Comparison of ENCODE assay signal across 8 mouse cellular contexts in the genomic region with DNA sequence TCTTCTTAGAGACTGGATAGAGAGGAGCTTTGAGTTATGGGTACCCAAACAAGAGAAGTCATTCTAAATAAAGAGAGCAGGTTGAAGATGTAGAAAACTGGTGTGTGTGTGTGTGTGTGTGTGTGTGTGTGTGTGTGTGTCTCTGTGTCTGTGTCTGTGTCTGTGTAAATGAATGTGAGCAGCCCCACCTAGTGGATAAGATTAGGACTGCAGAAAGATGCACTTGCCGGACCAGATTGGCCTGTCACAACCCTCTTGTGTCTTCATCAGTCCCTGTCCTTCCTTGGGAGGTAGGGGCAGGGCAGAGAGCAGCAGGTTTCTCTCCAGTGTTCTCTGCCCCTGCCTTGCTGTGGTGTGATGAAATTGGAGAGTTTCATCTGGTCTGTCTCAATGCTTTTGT. TPM values are rescaled to one million over a fixed set of nuclear protein-coding genes. Genes with fewer than 3 reads are reported as not detected.
DNase-seq lines count a peak whose midpoint lies in the region; ATAC-seq and TF ChIP-seq lines count a peak whose summit lies in the region.
"Had no signal": no experiment of that assay in that cellular context is flagged by ENCODE, and none has a peak within 500 bp of the region (broad histone marks: within the 10 kb centered on the region; RNA-seq: fewer than 3 reads in every experiment).

No protein-coding gene starts in this region.

- no peak overlapping the region for H3K4me3 ChIP-seq in kidney, embryonic 14.5 days (ENCODE audit: low read length)
- no peak overlapping the region for H3K4me3 ChIP-seq in CH12.LX (replicated peaks in 1 of 3; ENCODE audit: low read depth in 2 of 3, low read length in 2 of 3, poor library complexity in 1 of 3)
- no peak overlapping the region for H3K4me3 ChIP-seq in bone marrow, adult 2 months (replicated peaks; ENCODE audit: control insufficient read depth, low read depth, low read length)
- H3K4me3 ChIP-seq: lung, embryonic 15.5 days had no signal

- TF ChIP-seq EP300 in CH12.LX (IDR thresholded peaks at IDR 0.05; ENCODE audit: low read length) = no peak

- in situ Hi-C loops in CH12.LX (cut with MboI; ENCODE audit: low pct_ligation_motif_present, low pct_unique_long_range_greater_than_20kb, low sequenced_read_pairs) = no loop called here

- no peak for TF ChIP-seq POLR2A in CH12.LX (IDR thresholded peaks at IDR 0.05; ENCODE audit: low read depth, low read length)
- no peak for TF ChIP-seq POLR2A in bone marrow, adult 2 months (IDR thresholded peaks at IDR 0.05; ENCODE audit: borderline replicate concordance, control insufficient read depth, low read depth, low read length)

- TF ChIP-seq RAD21 in CH12.LX (IDR thresholded peaks at IDR 0.05; ENCODE audit: low read depth, low read length) = peak; percentile 79

- H3K27me3 ChIP-seq in kidney, embryonic 14.5 days (ENCODE audit: control insufficient read depth, insufficient read depth, low read length) = no peaks in the 10 kb centered on the region
- H3K27me3 ChIP-seq in CH12.LX (replicated peaks) = peaks cover 78% of the 10 kb centered on the region
- H3K27me3 ChIP-seq: lung, embryonic 15.5 days had no signal

- H3K27ac ChIP-seq in kidney, embryonic 14.5 days (ENCODE audit: low read depth, low read length) = no peak overlapping the region
- H3K27ac ChIP-seq in CH12.LX (ENCODE audit: insufficient read depth, low read depth) = no peak overlapping the region
- no peak overlapping the region for H3K27ac ChIP-seq in bone marrow, adult 2 months (ENCODE audit: control insufficient read depth, insufficient read depth, low read depth, low read length, poor library complexity)
- H3K27ac ChIP-seq: lung, embryonic 15.5 days had no signal

- 20% methylated on average over 1 of the region's 1 CpGs for WGBS in kidney, embryonic 14.5 days
- 0% methylated on average over 1 of the region's 1 CpGs for WGBS in bone marrow, adult 2 months

- H3K4me1 ChIP-seq in kidney, embryonic 14.5 days (ENCODE audit: control insufficient read depth, insufficient read depth, low read length) = no peaks in the 10 kb centered on the region
- H3K4me1 ChIP-seq in CH12.LX (ENCODE audit: control insufficient read depth in 1 of 2, insufficient read depth in 2 of 2) = no peaks in the 10 kb centered on the region; a peak in 1 of 4 replicates
- no peaks in the 10 kb centered on the region for H3K4me1 ChIP-seq in bone marrow, adult 2 months (ENCODE audit: control insufficient read depth, insufficient read depth, low read length)
- H3K4me1 ChIP-seq: lung, embryonic 15.5 days had no signal

- no peak overlapping the region for H3K4me2 ChIP-seq in kidney, embryonic 14.5 days (replicated peaks; ENCODE audit: low read depth, low read length)
- H3K4me2 ChIP-seq in CH12.LX (ENCODE audit: insufficient read depth, low read depth, poor library complexity, severe bottlenecking) = no peak overlapping the region
- H3K4me2 ChIP-seq: lung, embryonic 15.5 days had no signal

- DNase-seq in kidney, adult 18-20 months = peak; percentile 43
- DNase-seq in CH12.LX (ENCODE audit: extremely low read depth) = peak; percentile 73
- peak; percentile 68 for DNase-seq in kidney, adult 9 months
- peak; percentile 45 for DNase-seq in mesoderm, embryonic 11.5 days (ENCODE audit: low read depth, low spot score)
- no peak for DNase-seq in testis, postnatal 10 days (ENCODE audit: low spot score)

- no peaks in the 10 kb centered on the region for H3K79me2 ChIP-seq in CH12.LX (replicated peaks; ENCODE audit: control insufficient read depth, extremely low read depth, insufficient read depth, poor library complexity, severe bottlenecking)

- peak; percentile 46 to 92; a peak in 3 of 4 replicates for TF ChIP-seq CTCF in CH12.LX (conservative IDR thresholded peaks at IDR 0.05 in 1 of 2, IDR thresholded peaks at IDR 0.05 in 1 of 2; ENCODE audit: low read depth in 2 of 2, low read length in 2 of 2)
- peak; percentile 35 for TF ChIP-seq CTCF in bone marrow, adult 2 months (IDR thresholded peaks at IDR 0.05; ENCODE audit: control insufficient read depth, insufficient read depth, low read length)

- no peaks in the 10 kb centered on the region for H3K36me3 ChIP-seq in kidney, embryonic 14.5 days (ENCODE audit: control insufficient read depth, insufficient read depth, low read length)
- H3K36me3 ChIP-seq in CH12.LX (replicated peaks in 1 of 2; ENCODE audit: control insufficient read depth in 1 of 2, insufficient read depth in 1 of 2, low read length in 1 of 2) = no peaks in the 10 kb centered on the region
- H3K36me3 ChIP-seq: lung, embryonic 15.5 days had no signal

- H3K9me3 ChIP-seq in kidney, embryonic 14.5 days (ENCODE audit: control insufficient read depth, low read length) = no peaks in the 10 kb centered on the region
- no peaks in the 10 kb centered on the region for H3K9me3 ChIP-seq in CH12.LX (replicated peaks; ENCODE audit: low read length)
- H3K9me3 ChIP-seq: lung, embryonic 15.5 days had no signal

- ATAC-seq in kidney, embryonic 14.5 days (ENCODE audit: low FRiP score, low TSS enrichment) = no peak

- dilution Hi-C loops in CH12.LX (cut with MboI; ENCODE audit: extremely low pct_ligation_motif_present, extremely low pct_unique_long_range_greater_than_20kb, low sequenced_read_pairs) = no loop called here

- H3K9ac ChIP-seq in kidney, embryonic 14.5 days (ENCODE audit: low read depth, low read length) = no peak overlapping the region
- H3K9ac ChIP-seq in CH12.LX (ENCODE audit: insufficient read depth, low read depth) = no peak overlapping the region
- H3K9ac ChIP-seq: lung, embryonic 15.5 days had no signal

TF ChIP-seq in CH12.LX, 34 proteins besides CTCF, POLR2A, EP300 and RAD21:
- TF ChIP-seq TCF12 (IDR thresholded peaks at IDR 0.05; ENCODE audit: low read depth, low read length) (no peak), USF2 (conservative IDR thresholded peaks at IDR 0.05; ENCODE audit: low read depth, low read length) (no peak), ZMIZ1 (IDR thresholded peaks at IDR 0.05; ENCODE audit: low read depth, low read length) (no peak), SMC3 (IDR thresholded peaks at IDR 0.05; ENCODE audit: low read depth, low read length) (peak; percentile 73), MXI1 (IDR thresholded peaks at IDR 0.05; ENCODE audit: low read depth, low read length) (no peak), ZNF384 (IDR thresholded peaks at IDR 0.05; ENCODE audit: low read depth, low read length) (no peak), CHD2 (IDR thresholded peaks at IDR 0.05; ENCODE audit: low read length) (no peak), ZC3H11A (IDR thresholded peaks at IDR 0.05; ENCODE audit: low read depth, low read length) (peak; percentile 5; the same call in 1 of the 2 replicates), MAZ (IDR thresholded peaks at IDR 0.05; ENCODE audit: low read depth, low read length) (no peak), PAX5 (IDR thresholded peaks at IDR 0.05; ENCODE audit: low read length) (no peak), ETS1 (conservative IDR thresholded peaks at IDR 0.05; ENCODE audit: low read depth, low read length) (no peak), HCFC1 (IDR thresholded peaks at IDR 0.05; ENCODE audit: low read depth, low read length) (no peak), RCOR1 (conservative IDR thresholded peaks at IDR 0.05; ENCODE audit: low read depth, low read length) (no peak)

RNA-seq across cellular contexts. Expression of a gene that starts 7.2 kb away (rescaled TPM):
- polyA plus RNA-seq in kidney, embryonic 14.5 days (2014; fragmentation: Nextera tagmentation; extraction: Ambion mirVana) = 2.0 and 2.3 TPM in 2 replicates
- 5.5 and 8.6 TPM in 2 replicates for total RNA-seq in CH12.LX (2012; rRNA removed)
- 3.6 and 5.0 TPM in 2 replicates for total RNA-seq in CH12.LX (2014; rRNA removed)
- polyA plus RNA-seq in CH12.LX (2012; ENCODE audit: insufficient read length, low read depth) = 31.1 and 32.5 TPM in 2 replicates
- 0.99 and 2.6 TPM in 2 replicates for polyA plus RNA-seq in bone marrow, adult 2 months (2011; ENCODE audit: insufficient read depth, insufficient read length, low replicate concordance, missing spikeins)

RNA-seq across cellular contexts. Expression of a gene that starts 10.5 kb away (rescaled TPM):
- 12.1 and 19.5 TPM in 2 replicates for polyA plus RNA-seq in kidney, embryonic 14.5 days (2014; fragmentation: Nextera tagmentation; extraction: Ambion mirVana)
- total RNA-seq in CH12.LX (2012; rRNA removed) (0.13 TPM in 1 of 2 replicates, not detected in the other), CH12.LX (2014; rRNA removed) (0.24 TPM in 1 of 2 replicates, not detected in the other)
- 0.17 and 0.25 TPM in 2 replicates for polyA plus RNA-seq in CH12.LX (2012; ENCODE audit: insufficient read length, low read depth)
- polyA plus RNA-seq in bone marrow, adult 2 months (2011; ENCODE audit: insufficient read depth, insufficient read length, low replicate concordance, missing spikeins) = 0.77 TPM in 1 of 2 replicates, not detected in the other

RNA-seq across cellular contexts. Expression of a gene that starts 49.7 kb away (rescaled TPM):
- polyA plus RNA-seq in kidney, embryonic 14.5 days (2014; fragmentation: Nextera tagmentation; extraction: Ambion mirVana) = 18.3 and 20.3 TPM in 2 replicates
- total RNA-seq in CH12.LX (2012; rRNA removed) = 1.5 and 1.6 TPM in 2 replicates
- total RNA-seq in CH12.LX (2014; rRNA removed) = 5.5 and 6.9 TPM in 2 replicates
- 3.5 and 4.2 TPM in 2 replicates for polyA plus RNA-seq in CH12.LX (2012; ENCODE audit: insufficient read length, low read depth)
- not detected in 2 replicates for polyA plus RNA-seq in bone marrow, adult 2 months (2011; ENCODE audit: insufficient read depth, insufficient read length, low replicate concordance, missing spikeins)
